Mouse (Mus musculus) limb, embryonic 14.5 days (tissue): ENCODE data around the gene Cul3. TPM values are rescaled to one million over a fixed set of nuclear protein-coding genes. Genes with fewer than 3 reads are reported as not detected.

Experiments
- ATAC-seq: fragments of 200-750 bp; cut with Nextera tagmentation; 2 replicates; pipeline ENCODE4 v1.8.0; 2017; ENCODE audit warnings: low read depth, moderate number of reproducible peaks, moderate TSS enrichment; ENCODE audit not compliant: low FRiP score
- DNase-seq: peaks from one replicate; pipeline ENCODE4 v3.0.0-alpha.2; 2015; ENCODE audit warnings: low spot score
- H3K27ac ChIP-seq: fragments of 300-500 bp; sonication (generic); replicated peaks from 2 replicates; pipeline ENCODE4 v1.5.1; 2014; ENCODE audit warnings: low read depth, mild to moderate bottlenecking, low read length, moderate library complexity, mixed read lengths
- H3K27me3 ChIP-seq: fragments of 300-500 bp; sonication (generic); 2 replicates; pipeline ENCODE4 v1.6.1; 2014; ENCODE audit warnings: low read length, mixed read lengths; ENCODE audit not compliant: control insufficient read depth, insufficient read depth
- H3K36me3 ChIP-seq: fragments of 300-500 bp; sonication (generic); 2 replicates; pipeline ENCODE4 v1.6.1; 2014; ENCODE audit warnings: mild to moderate bottlenecking, low read length, moderate library complexity, mixed read lengths; ENCODE audit not compliant: control insufficient read depth, insufficient read depth
- H3K4me1 ChIP-seq: fragments of 300-500 bp; sonication (generic); 2 replicates; pipeline ENCODE4 v1.6.1; 2014; ENCODE audit warnings: antibody characterized with exemption, low read length, mixed read lengths; ENCODE audit not compliant: control insufficient read depth, insufficient read depth
- H3K4me2 ChIP-seq: fragments of 300-500 bp; sonication (generic); replicated peaks from 2 replicates; pipeline ENCODE4 v1.6.1; 2014; ENCODE audit warnings: low read depth, mild to moderate bottlenecking, low read length, moderate library complexity; ENCODE audit not compliant: severe bottlenecking
- H3K4me3 ChIP-seq: fragments of 300-500 bp; sonication (generic); replicated peaks from 2 replicates; pipeline ENCODE4 v1.5.1; 2014; ENCODE audit warnings: low read length
- H3K9ac ChIP-seq: fragments of 300-500 bp; sonication (generic); 2 replicates; pipeline ENCODE4 v1.6.1; 2014; ENCODE audit warnings: mild to moderate bottlenecking, low read depth, low read length, moderate library complexity; ENCODE audit not compliant: severe bottlenecking
- H3K9me3 ChIP-seq: fragments of 300-500 bp; sonication (generic); 2 replicates; pipeline ENCODE4 v1.6.1; 2016; ENCODE audit warnings: low read length; ENCODE audit not compliant: control insufficient read depth
- POLR2A ChIP-seq: fragments of 200-500 bp; IDR thresholded peaks from 2 replicates; pipeline ENCODE4 v1.8.0; 2012; ENCODE audit warnings: inconsistent platforms, mild to moderate bottlenecking, moderate library complexity, borderline replicate concordance; ENCODE audit not compliant: insufficient read depth, insufficient read length; ENCODE audit errors: extremely low read depth
- WGBS: fragments of 180-500 bp; shearing (Covaris S2); extraction: QIAGEN DNeasy Blood & Tissue Kit; methylation state at CpG from one replicate; pipeline ENCODE4 v1.1.7; 2014; 5-methylcytosine and 5-hydroxymethylcytosine counted together
- polyA plus RNA-seq, 2 experiments: library from polyadenylated mRNA; depleted of rRNA in 1 of 2; stranded (reverse) in 1 of 2; unstranded in 1 of 2; fragments of >200 nt; fragmentation: Nextera tagmentation in 1 of 2; extraction: Ambion mirVana in 1 of 2; gene quantifications; 2 replicates each; pipeline versions ENCODE4 v1.2.1 to v1.2.3; 2012 to 2014

Cul3 gene
- polyA plus RNA-seq, 2 experiments: 62.1 to 63.8 TPM

GRCm38 (mm10) chr1:80335118-80335517 lies 5.2 kb downstream of the Cul3 start:
- WGBS: 90% methylated on average over 1 of the region's 1 CpGs
- no peaks in the 10 kb centered on the region for H3K36me3 ChIP-seq
- peaks cover 21% of the 10 kb centered on the region for H3K4me1 ChIP-seq
- H3K4me2 ChIP-seq: no peak overlapping the region
- ATAC-seq (no peak), DNase-seq (no peak)
- no peak for TF ChIP-seq POLR2A
- H3K4me3 ChIP-seq: no peak overlapping the region
- no peak overlapping the region for H3K9ac ChIP-seq
- no peaks in the 10 kb centered on the region for H3K27me3 ChIP-seq
- no peaks in the 10 kb centered on the region for H3K9me3 ChIP-seq
- H3K27ac ChIP-seq: no peak overlapping the region

GRCm38 (mm10) chr1:80330970-80331369 lies 9.3 kb downstream of the Cul3 start:
- no peak for TF ChIP-seq POLR2A
- no peak overlapping the region for H3K27ac ChIP-seq
- 74% methylated on average over 2 of the region's 2 CpGs for WGBS

GRCm38 (mm10) chr1:80325761-80326160 lies 14.5 kb downstream of the Cul3 start:
- WGBS: 86% methylated on average over 2 of the region's 2 CpGs
- Histone ChIP-seq H3K4me3 (no peak overlapping the region), H3K4me2 (no peak overlapping the region), H3K27me3 (no peaks in the 10 kb centered on the region), H3K9ac (no peak overlapping the region), H3K9me3 (no peaks in the 10 kb centered on the region), H3K4me1 (peaks cover 2% of the 10 kb centered on the region), H3K36me3 (peaks cover 6% of the 10 kb centered on the region), H3K27ac (no peak overlapping the region)
- no peak for ATAC-seq
- DNase-seq: no peak
- TF ChIP-seq POLR2A: no peak

More at GRCm38 (mm10) chr1:80330970-80331369, 9.3 kb downstream of the Cul3 start:
- DNase-seq (no peak), ATAC-seq (no peak)
- Histone ChIP-seq H3K36me3 (no peaks in the 10 kb centered on the region), H3K4me3 (no peak overlapping the region), H3K9me3 (no peaks in the 10 kb centered on the region), H3K4me2 (no peak overlapping the region), H3K9ac (no peak overlapping the region), H3K4me1 (peaks cover 10% of the 10 kb centered on the region; the same call in 1 of the 2 replicates), H3K27me3 (no peaks in the 10 kb centered on the region)

GRCm38 (mm10) chr1:80324370-80324769 lies 15.9 kb downstream of the Cul3 start:
- Histone ChIP-seq H3K9me3 (no peaks in the 10 kb centered on the region), H3K36me3 (peaks cover 6% of the 10 kb centered on the region), H3K27me3 (no peaks in the 10 kb centered on the region), H3K4me3 (no peak overlapping the region), H3K27ac (no peak overlapping the region), H3K4me1 (no peaks in the 10 kb centered on the region; the same call in none of the 2 replicates), H3K4me2 (no peak overlapping the region), H3K9ac (no peak overlapping the region)
- no peak for ATAC-seq
- DNase-seq: no peak
- TF ChIP-seq POLR2A: no peak

- Histone ChIP-seq H3K36me3 (no peaks in the 10 kb centered on the region), H3K4me3 (no peak overlapping the region), H3K27ac (no peak overlapping the region), H3K4me2 (no peak overlapping the region), H3K9ac (no peak overlapping the region), H3K9me3 (no peaks in the 10 kb centered on the region), H3K27me3 (no peaks in the 10 kb centered on the region), H3K4me1 (no peaks in the 10 kb centered on the region; the same call in 1 of the 2 replicates)
- ATAC-seq (no peak), DNase-seq (no peak)
- no peak for TF ChIP-seq POLR2A
- 81% methylated on average over 3 of the region's 3 CpGs for WGBS
Observed at GRCm38 (mm10) chr1:80315533-80316045, 24.7 kb downstream of the Cul3 start.

GRCm38 (mm10) chr1:80293307-80293706 lies 47.0 kb downstream of the Cul3 start:
- ATAC-seq (no peak), DNase-seq (no peak)
- H3K4me2 ChIP-seq: no peak overlapping the region
- H3K9ac ChIP-seq: no peak overlapping the region
- no peaks in the 10 kb centered on the region for H3K27me3 ChIP-seq
- no peak overlapping the region for H3K27ac ChIP-seq
- no peak overlapping the region for H3K4me3 ChIP-seq
- no peaks in the 10 kb centered on the region for H3K4me1 ChIP-seq
- no peaks in the 10 kb centered on the region for H3K9me3 ChIP-seq
- WGBS: 79% methylated on average over 4 of the region's 4 CpGs
- H3K36me3 ChIP-seq: no peaks in the 10 kb centered on the region
- no peak for TF ChIP-seq POLR2A
